Mouse (Mus musculus) urinary bladder, adult 2 months (tissue): Measurements from ENCODE around the gene Gjc1. TPM values are rescaled to one million over a fixed set of nuclear protein-coding genes. Genes with fewer than 3 reads are reported as not detected.

ENCODE experiments used
- polyA plus RNA-seq: library from polyadenylated mRNA; depleted of rRNA; stranded (reverse); fragments of >200 nt; gene quantifications from 2 replicates; pipeline ENCODE4 v1.2.3, GENCODE M21; 2012; rRNA removed

The Gjc1 gene
- polyA plus RNA-seq, 1 experiment, result 31.1 TPM

Other genes starting within 250 kb of the Gjc1 start
- 53.0 and 56.5 TPM in 2 replicates for gene Gm11627, start 240.2 kb downstream of the Gjc1 start, polyA plus RNA-seq
- 53.7 and 54.9 TPM in 2 replicates for gene Fzd2, start 215.3 kb downstream of the Gjc1 start, polyA plus RNA-seq
- 0.04 and 0.09 TPM in 2 replicates for gene Meioc, start 156.0 kb downstream of the Gjc1 start, polyA plus RNA-seq
- 17.3 and 17.8 TPM in 2 replicates for gene Ccdc43, start 121.9 kb downstream of the Gjc1 start, polyA plus RNA-seq
- gene Adam11, start 58.3 kb downstream of the Gjc1 start, polyA plus RNA-seq, result 7.5 and 8.5 TPM in 2 replicates
- 3.2 and 4.0 TPM in 2 replicates for gene Higd1b, start 16.1 kb upstream of the Gjc1 start, polyA plus RNA-seq
- 42.1 and 43.4 TPM in 2 replicates for gene Eftud2, start 61.3 kb upstream of the Gjc1 start, polyA plus RNA-seq
- gene Ccdc103, start 61.5 kb upstream of the Gjc1 start, polyA plus RNA-seq, result 0.66 and 0.77 TPM in 2 replicates
- not detected in 2 replicates for gene Fam187a, start 65.5 kb upstream of the Gjc1 start, polyA plus RNA-seq
- 0.53 and 0.56 TPM in 2 replicates for gene Gfap, start 81.2 kb upstream of the Gjc1 start, polyA plus RNA-seq
- gene Kif18b, start 105.4 kb upstream of the Gjc1 start, polyA plus RNA-seq, result 0.56 and 0.71 TPM in 2 replicates
- 0.44 and 0.49 TPM in 2 replicates for gene C1ql1, start 127.0 kb upstream of the Gjc1 start, polyA plus RNA-seq
- 53.5 and 57.6 TPM in 2 replicates for gene Nmt1, start 208.5 kb upstream of the Gjc1 start, polyA plus RNA-seq
- gene Dcakd, start 208.6 kb upstream of the Gjc1 start, polyA plus RNA-seq, result 42.8 and 43.1 TPM in 2 replicates